Mouse (Mus musculus) effector memory CD4-positive, alpha-beta T cell, adult 5 months (primary cell): ENCODE results near the gene Hsd11b2. TPM values are rescaled to one million over a fixed set of nuclear protein-coding genes. Genes with fewer than 3 reads are reported as not detected.

ENCODE experiments used
- polyA plus RNA-seq: library from polyadenylated mRNA; unstranded; fragments of 100-300 nt; shearing (Covaris generic); gene quantifications from one replicate; pipeline ENCODE4 v1.2.1, GENCODE M21; 2017

The Hsd11b2 gene
- polyA plus RNA-seq, result 0.74 TPM

GRCm38 (mm10) chr8:105518436-105519313 lies at the start of gene Hsd11b2:
Gene Hsd11b2 (plus strand): TSS chr8:105518755.

GRCm38 (mm10) chr8:105471314-105472015 lies 47.1 kb upstream of the Hsd11b2 start, which contains the start of gene Tppp3:
Gene Tppp3 (minus strand): TSS chr8:105471526.

GRCm38 (mm10) chr8:105496439-105497180 lies 21.9 kb upstream of the Hsd11b2 start, which contains the start of gene Zdhhc1:
Gene Zdhhc1 (minus strand): TSS chr8:105496902.

DNA sequence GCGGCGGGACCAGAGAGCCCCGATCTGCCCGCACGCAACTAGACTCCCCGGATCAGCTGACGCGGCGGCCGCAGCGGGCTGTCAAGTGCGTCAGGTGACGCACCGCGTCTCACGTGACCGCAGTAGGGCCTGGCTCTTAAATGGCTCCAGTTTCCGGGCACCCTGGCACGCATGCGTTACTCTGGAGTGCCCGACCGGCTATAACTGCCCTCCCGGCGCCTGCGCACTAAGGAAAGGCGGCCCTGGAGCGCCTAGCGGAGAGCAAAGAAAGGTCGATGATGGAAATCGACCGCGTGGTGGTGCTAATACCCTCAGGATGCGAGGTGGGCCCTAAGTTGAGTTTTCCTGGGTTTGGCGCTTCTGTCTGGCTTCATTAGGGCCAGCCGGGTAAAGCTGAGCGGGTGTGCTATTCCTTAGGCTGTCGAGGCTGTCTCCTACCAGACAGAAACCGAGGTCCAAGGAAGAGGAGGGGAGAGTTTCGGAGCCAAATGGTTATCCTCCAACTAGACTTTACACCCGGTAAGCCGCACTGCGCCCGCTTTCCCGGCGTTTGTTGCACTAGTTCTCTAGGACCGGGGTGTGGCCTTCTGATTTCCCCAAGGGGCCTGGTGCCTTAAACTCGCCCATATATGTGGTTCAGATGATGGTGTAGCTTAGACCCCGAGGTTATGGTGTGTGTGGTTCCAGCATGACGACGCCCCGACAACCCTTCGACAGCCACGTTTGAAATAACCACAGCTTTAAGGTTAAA lies 47.6 kb downstream of the Hsd11b2 start, which contains the start of gene Atp6v0d1:
Gene Atp6v0d1 (minus strand): TSS at position 96 of the 751 bp plus-strand sequence.

Other genes with a start within 250 kb of the Hsd11b2 start
- 2.4 TPM for gene Hsf4, start 249.0 kb upstream of the Hsd11b2 start, polyA plus RNA-seq
- not detected for gene Nol3, start 242.6 kb upstream of the Hsd11b2 start, polyA plus RNA-seq
- gene 4931428F04Rik, start 228.9 kb upstream of the Hsd11b2 start, polyA plus RNA-seq, result 2.6 TPM
- 1.3 TPM for gene Exoc3l, start 222.7 kb upstream of the Hsd11b2 start, polyA plus RNA-seq
- 134 TPM for gene E2f4, start 221.1 kb upstream of the Hsd11b2 start, polyA plus RNA-seq
- 5.1 TPM for gene Elmo3, start 213.2 kb upstream of the Hsd11b2 start, polyA plus RNA-seq
- 1.1 TPM for gene Lrrc29, start 192.5 kb upstream of the Hsd11b2 start, polyA plus RNA-seq
- gene Tmem208, start 192.4 kb upstream of the Hsd11b2 start, polyA plus RNA-seq, result 54.6 TPM
- 0.79 TPM for gene Fhod1, start 170.8 kb upstream of the Hsd11b2 start, polyA plus RNA-seq
- gene Slc9a5, start 169.9 kb upstream of the Hsd11b2 start, polyA plus RNA-seq, result 0.12 TPM
- not detected for gene Plekhg4, start 145.5 kb upstream of the Hsd11b2 start, polyA plus RNA-seq
- gene Kctd19, start 105.3 kb upstream of the Hsd11b2 start, polyA plus RNA-seq, result not detected
- not detected for gene Lrrc36, start 105.2 kb upstream of the Hsd11b2 start, polyA plus RNA-seq
- 1.8 TPM for gene Tppp3, start 47.2 kb upstream of the Hsd11b2 start, polyA plus RNA-seq
- 9.3 TPM for gene Zdhhc1, start 21.9 kb upstream of the Hsd11b2 start, polyA plus RNA-seq
- 68.6 TPM for gene Atp6v0d1, start 47.3 kb downstream of the Hsd11b2 start, polyA plus RNA-seq
- 11.9 TPM for gene Ripor1, start 86.5 kb downstream of the Hsd11b2 start, polyA plus RNA-seq
- 162 TPM for gene Ctcf, start 117.8 kb downstream of the Hsd11b2 start, polyA plus RNA-seq
- gene Agrp, start 118.6 kb downstream of the Hsd11b2 start, polyA plus RNA-seq, result 1.6 TPM
- 88.2 TPM for gene Carmil2, start 167.5 kb downstream of the Hsd11b2 start, polyA plus RNA-seq
- 75.5 TPM for gene Acd, start 182.3 kb downstream of the Hsd11b2 start, polyA plus RNA-seq
- gene Pard6a, start 182.4 kb downstream of the Hsd11b2 start, polyA plus RNA-seq, result 30.0 TPM
- not detected for gene 4933405L10Rik, start 188.9 kb downstream of the Hsd11b2 start, polyA plus RNA-seq
- gene Enkd1, start 189.5 kb downstream of the Hsd11b2 start, polyA plus RNA-seq, result 2.7 TPM
- 5.1 TPM for gene Gfod2, start 239.9 kb downstream of the Hsd11b2 start, polyA plus RNA-seq